Mouse (Mus musculus) gastrocnemius, postnatal 25 days (tissue): Measurements from ENCODE around the gene Gipr. TPM values are rescaled to one million over a fixed set of nuclear protein-coding genes. Genes with fewer than 3 reads are reported as not detected.

Experiments used
- DNase-seq: peaks from one replicate; pipeline ENCODE4 v3.0.0; 2022
- long read RNA-seq, 2 experiments: library from polyadenylated mRNA; stranded (forward); transcript quantifications; one replicate each; pipeline ENCODE4 v2.0.0; 2021
- total RNA-seq, 2 experiments: library from RNA; stranded (reverse); gene quantifications; 1 replicate in 1 of 2; 2 replicates in 1 of 2; pipeline ENCODE4 v1.2.3; 2021

The Gipr gene
- not detected for total RNA-seq
- long read RNA-seq, experiment 1 = 0 reads
- long read RNA-seq, experiment 2 = 0 reads

DNA sequence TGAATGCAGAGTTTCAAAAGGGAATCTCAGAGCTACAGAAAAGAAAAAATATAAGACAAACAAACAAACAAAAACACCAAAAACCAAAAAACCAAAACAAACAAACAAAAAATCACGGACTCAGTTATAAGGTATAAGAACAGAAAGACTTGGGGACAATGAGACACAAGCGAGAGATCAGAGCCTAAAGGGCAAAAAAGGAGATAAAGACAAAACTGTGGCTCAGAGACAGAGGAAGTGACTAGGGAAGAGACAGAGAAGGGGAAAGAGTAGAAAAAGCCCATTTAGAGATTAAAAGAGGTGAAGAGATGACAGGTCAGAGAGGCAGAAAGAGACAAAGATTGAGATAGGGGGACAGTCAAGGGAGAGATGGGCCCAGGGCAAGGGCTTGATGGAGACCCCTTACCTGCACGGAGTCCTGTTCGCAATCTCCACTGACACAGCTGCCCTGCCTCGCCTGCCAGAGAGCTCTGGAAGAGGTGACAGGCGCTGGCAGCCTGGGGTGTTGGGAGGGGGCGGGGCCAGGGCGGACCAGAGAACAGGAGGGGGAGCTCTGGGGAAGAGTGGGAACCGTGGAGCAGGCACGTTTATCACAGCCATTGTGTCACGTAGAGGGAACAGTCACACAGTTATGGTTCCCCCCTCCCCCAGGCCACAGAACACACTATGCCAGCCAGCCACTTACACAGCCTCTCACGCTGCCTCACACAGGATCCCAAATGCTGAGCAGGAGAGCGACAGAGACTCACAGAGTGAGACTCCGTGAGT, at the start of gene Gipr:
Gipr (minus strand) TSS at position 472 of the 768 bp plus-strand sequence.
- DNase-seq = peak; percentile 37

DNA sequence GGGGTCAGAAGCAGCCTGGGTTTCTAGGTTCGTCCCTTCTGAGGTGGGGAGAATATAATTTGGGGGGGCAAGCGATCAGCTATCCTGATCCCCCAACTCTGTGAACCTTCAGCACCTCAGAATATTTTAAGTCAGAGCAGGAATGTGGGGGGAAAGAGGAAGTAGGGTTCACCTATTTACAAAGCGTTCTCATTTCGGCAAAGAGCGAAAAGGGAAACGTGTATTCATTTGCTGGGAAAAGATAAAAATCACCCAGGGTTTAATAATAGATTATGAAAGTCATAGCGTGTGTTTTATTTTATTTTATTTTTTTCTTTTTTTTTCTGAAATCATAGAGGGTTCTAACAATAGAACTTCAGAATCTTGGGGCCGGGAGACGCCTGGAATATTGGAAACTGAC, 49.0 kb upstream of the Gipr start:
- DNase-seq = no peak

DNA sequence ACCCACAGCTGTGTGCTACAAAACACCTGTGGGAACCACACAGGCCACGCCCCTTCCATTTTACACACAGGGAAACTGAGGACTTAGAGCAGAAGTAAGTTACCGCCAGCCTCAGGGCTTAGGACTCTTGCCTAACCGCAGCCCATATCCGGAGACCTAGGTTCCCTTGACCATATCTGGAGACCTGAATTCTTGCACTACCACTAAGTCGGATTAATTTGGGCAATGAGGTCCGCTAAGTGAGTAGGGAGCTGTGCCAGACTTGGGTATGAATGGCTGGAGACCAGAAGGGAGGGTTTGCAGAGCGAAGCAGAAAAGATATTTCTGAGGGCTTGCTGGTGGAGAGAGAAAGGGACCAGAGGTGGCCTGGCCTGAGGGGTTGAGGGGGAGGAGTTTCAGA, 48.4 kb upstream of the Gipr start:
- no peak for DNase-seq

DNA sequence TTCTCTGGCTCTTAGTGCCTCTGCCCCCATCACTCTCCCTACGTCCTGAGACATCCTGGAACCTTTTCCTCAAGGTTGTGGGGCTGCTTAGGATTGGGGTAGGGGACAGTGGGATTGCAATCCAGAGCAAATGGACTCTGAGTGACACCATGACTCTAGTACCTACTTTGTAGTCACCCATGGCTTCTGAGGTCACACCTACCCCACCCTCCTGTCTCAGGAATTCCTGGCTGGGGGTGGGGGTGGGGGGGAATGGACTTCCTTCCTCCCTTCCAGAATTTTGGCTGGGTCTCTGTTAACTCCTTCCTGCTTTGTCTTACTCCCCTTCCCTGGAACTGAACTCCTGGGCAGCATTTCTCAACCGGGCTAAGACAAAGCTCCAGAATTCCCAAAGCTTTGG, 47.5 kb upstream of the Gipr start:
- DNase-seq = no peak

- peak; percentile 44 for DNase-seq
Measured at GRCm38 (mm10) chr7:19211996-19212755, 46.2 kb upstream of the Gipr start, which contains the start of gene Gpr4. Gene Gpr4 (plus strand): TSS chr7:19212538.

DNA sequence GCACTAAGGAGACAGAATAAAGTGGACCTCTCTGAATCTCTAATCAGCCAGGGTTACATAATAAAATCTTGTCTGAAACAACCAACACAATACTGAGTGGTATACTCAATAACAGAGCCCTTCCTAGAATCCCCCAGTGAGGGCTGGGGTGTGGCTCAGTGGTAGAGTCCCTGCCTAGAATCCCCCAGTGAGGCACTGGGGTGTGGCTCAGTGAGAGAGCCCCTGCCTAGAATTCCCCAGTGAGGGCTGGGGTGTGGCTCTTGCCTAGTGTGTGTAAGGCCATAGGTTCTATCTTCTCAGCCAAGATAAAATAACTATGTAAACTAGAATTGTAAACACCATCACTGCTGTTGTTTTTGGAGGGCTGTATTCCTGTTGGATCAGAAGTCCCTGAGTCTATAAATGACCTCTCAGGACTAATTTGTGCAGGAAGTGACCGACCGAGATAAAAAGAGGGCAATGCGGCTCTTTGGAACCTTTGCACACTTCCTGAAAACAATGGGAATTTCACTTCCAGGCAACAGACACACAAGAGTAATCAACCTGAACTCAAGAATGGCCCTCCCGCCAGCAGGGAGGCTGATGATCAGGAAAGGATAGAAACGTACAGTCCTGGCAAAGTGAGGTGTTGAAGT, 45.2 kb upstream of the Gipr start:
- DNase-seq = no peak

DNA sequence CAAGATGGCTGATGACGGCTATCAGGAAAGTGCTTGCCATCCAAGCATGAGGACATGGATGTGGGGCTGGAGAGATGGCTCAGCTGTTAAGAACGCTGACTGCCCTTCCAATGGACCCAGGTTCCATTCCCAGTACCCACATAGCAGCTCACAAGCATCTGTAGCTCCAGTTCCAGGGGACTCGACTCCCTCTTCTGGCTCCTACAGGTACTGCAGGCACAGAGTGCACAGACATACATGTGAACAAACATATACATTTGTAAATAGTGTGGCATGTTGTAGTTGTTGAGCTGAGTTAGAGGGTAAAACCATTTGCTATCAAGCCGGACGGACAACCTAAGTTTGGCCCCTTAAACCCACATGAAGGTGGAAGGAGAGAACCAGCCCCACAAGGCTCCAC, 44.1 kb upstream of the Gipr start:
- DNase-seq = no peak

- DNase-seq = no peak
Measured at GRCm38 (mm10) chr7:19209494-19209893, 43.6 kb upstream of the Gipr start.

DNA sequence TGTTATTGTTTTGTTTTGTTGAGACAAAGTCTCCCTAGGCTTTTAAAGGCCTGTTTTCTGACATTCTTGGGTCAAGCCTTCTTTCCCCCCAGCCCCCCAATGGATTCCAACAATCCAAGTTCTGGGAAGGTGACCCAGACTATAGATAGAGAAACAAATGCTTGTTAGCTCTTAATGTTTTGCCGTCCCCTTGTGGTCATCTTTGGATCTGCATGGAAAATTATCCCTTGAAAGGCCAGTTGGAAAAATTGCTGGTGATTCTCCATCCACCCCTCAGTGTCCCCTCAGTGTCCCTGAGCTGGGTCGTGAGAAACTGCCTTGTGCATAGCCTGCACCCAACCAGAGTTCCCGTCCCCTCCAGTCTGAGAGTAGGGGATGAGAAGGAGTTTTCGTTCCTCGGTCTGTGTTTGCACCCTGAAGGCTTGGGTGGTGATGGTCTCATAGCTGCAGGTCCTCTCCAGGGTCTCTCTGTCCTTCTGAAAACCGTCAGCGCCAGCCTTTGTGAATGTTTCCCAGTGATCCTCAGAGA, 43.1 kb upstream of the Gipr start:
- DNase-seq = no peak

GRCm38 (mm10) chr7:19208201-19208910, 42.4 kb upstream of the Gipr start:
- no peak for DNase-seq

- DNase-seq = no peak
Measured at GRCm38 (mm10) chr7:19202065-19202850, 36.3 kb upstream of the Gipr start.

DNA sequence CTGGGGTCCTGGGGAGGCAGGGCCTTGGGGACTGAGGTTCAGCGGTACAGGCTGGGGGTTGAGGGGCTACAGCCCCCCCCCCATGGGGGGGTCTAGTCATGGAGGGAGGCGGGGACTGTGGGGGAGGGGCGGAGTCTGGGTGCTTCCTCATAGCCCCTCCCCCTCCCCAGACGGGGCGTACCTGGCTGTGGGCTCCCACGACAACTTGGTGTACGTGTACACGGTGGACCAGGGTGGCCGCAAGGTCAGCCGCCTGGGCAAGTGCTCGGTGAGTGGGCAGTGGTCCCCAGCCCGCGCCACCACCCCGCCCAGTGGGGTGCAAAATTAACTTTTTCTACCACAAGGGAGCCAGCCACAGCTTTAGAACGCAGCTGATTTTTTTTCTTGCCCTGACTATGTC, 35.7 kb upstream of the Gipr start:
- no peak for DNase-seq

DNA sequence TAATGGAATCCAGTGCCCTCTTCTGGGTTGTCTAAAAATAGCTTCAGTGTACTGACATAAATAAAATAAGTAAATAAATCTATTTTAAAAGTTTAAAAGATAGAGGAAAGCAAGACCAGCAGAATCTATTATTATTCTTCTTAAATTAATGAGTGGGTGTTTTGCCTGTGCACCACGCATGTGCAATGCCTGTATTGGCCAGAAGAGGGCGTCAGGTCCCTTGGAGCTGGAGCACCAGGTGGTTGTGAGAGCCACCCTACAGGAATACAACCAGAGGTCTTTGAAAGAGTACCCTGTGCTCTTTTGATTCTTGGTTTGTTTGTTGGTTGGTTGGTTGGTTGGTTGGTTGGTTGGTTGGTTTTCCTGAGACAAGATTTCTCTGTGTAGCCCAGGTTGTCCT, 32.1 kb upstream of the Gipr start:
- no peak for DNase-seq

GRCm38 (mm10) chr7:19196676-19197075, 30.7 kb upstream of the Gipr start:
- DNase-seq = no peak

GRCm38 (mm10) chr7:19194676-19195075, 28.7 kb upstream of the Gipr start:
- DNase-seq = no peak

GRCm38 (mm10) chr7:19184758-19185157, 18.8 kb upstream of the Gipr start:
- DNase-seq = no peak

DNA sequence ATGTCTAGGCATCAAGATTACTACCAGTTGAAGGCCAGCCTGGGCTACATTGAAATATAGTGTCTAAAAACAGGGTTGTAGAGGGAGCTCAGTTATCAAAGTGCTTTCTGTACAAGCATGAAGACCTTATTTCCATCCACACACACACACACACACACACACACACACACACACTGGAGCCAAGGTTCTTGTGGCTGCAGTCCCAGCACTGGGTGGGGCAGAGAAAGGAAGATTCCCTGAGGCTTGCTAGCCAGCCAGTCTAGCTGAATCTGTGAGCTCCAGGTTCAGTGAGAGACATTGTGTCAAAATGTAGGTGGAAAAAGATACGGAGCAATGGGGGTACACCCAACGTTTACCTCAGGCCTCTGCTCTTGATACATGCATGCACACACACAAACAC, 18.3 kb upstream of the Gipr start:
- DNase-seq = peak; percentile 31

- peak; percentile 42 for DNase-seq
Measured at GRCm38 (mm10) chr7:19180862-19181429, 15.0 kb upstream of the Gipr start.

- no peak for DNase-seq
Measured at GRCm38 (mm10) chr7:19179936-19180335, 14.0 kb upstream of the Gipr start.

DNA sequence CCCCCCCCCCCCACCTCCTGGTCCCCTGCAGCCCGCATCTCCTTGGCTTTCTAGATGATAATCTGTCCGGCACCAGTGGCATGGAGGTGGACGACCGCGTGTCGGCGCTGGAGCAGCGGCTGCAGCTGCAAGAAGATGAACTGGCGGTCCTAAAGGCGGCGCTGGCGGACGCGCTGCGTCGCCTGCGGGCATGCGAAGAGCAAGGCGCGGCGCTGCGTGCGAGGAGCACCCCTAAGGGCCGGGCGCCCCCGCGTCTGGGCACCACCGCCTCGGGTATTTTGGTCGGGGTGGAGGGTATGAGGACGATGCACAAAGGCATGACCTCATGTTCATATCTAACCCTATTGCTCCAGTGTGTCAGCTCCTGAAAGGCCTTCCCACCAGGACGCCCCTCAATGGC, 13.2 kb upstream of the Gipr start:
- DNase-seq = peak; percentile 49
